Mouse (Mus musculus): ENCODE measurements around the gene Tfcp2.

The Tfcp2 gene

GRCm38 (mm10) chr15:100449495-100449894 is 102.3 kb downstream of the Tfcp2 start:
- intact Hi-C loops (cut with DNase I): no loop called here

- intact Hi-C loops (cut with DNase I): no loop called here
These were observed 103.2 kb downstream of the Tfcp2 start for GRCm38 (mm10) chr15:100448572-100448971.

Measured in adrenal gland (tissue).